Mouse (Mus musculus): ENCODE measurements around the gene Wbp4.

Gene Wbp4

DNA sequence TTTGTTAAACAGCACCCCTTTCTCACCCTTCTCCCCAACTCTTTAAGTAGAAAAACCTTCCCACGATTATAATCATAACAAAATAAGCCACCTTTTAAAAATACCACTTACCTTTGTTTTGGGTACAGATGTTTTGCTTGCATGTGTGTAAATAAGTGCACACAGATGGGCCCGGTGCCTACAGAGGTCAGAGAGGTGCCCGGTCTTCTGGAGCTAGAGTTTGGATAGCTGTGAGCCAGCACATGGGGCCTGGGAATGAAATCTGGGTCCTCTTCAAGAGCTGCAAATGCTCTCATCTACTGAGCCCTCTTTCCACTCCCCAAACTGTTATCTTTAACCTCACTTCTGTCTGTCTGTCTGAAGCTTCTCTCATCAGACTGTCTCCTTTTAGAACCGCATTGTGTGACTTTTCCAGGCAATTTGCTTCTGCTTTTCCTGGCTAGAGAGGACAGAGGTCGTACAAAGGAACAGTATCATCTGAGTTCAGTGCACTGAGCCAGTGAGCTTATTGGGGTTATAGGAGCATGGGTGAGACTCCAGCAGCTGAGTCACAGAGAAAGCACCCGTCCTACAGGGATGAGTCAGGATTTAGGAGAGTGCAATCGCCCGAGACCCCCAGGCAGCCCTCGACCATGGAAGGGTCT lies 27.5 kb upstream of the Wbp4 start:
- in situ Hi-C loops (cut with MboI, MseI): no loop called here

DNA sequence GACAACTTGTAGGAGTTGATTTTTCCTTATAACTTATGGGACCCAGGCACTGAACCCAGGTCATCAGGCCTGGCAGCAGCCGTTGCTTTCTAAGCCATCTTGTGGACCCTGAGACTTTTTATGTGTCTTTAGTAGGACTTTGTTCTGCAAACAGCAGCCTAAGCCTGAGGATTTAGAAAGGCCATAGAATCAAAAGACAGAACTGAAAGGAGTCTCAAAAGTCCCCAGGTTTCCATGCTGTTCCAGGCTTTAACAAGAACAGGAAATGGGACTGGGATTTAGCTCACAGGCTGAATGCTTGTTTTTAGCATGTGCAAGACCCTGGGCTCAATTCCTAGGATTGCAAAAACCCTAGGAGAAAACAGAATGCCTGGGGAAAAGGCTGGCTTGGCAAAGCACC lies 26.5 kb upstream of the Wbp4 start:
- in situ Hi-C loops (cut with MboI, MseI): no loop called here

DNA sequence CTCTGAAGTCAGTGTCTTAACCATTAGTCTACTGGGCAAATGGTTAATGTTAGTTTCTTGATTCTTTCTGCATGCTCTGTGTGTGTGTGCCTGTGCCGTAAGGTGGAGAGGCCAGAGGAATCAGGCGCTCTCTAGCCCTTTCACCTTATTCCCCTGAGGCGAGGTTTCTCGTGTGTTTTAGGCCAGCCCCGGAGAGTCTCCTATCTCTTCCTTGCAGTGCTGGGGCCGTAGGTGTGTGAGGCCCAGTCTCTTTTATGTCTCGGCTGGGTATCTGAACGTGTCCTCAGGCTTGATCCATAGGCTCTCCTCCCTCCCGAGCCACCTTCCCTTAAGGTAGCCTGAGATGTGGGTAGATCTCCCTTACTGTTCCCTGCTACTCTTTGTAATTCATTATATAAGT lies 24.9 kb upstream of the Wbp4 start:
- in situ Hi-C loops (cut with MboI, MseI): no loop called here

DNA sequence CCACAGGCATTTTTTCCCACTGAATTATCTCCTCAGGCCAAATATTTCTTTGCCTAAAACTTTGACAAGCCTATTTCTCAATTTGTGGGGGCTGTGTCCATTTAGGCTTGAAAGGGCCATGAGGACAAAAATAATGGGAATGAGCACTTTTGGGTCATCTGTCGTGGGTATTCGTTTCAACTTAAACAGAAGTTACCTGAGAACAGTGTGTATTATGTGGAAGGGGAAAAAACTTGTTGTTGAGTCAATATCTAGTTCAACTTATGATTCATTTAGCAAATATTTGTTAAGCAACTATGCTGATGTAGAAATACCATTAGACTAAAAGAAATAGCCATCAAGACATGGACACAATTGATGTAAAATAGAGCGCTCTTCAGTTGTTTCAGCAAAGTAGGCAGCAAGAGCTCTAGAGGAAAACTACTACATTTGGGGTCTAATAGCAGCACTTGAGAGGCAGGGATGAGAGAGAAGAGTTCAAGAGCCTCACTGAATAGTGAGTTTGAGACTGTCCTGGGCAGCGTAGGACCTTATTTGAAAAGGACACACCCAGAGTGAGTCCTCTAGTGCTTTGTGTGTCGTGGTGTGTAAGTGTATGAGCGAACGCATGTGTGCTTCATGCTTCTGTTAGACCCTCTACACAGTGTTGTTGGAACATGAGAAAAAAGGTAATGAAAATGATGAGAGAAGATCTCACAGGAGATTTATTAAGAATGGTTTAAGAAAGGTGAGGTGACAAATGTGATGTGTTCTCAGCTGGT lies 23.1 kb upstream of the Wbp4 start:
- in situ Hi-C loops (cut with MboI, MseI): no loop called here

DNA sequence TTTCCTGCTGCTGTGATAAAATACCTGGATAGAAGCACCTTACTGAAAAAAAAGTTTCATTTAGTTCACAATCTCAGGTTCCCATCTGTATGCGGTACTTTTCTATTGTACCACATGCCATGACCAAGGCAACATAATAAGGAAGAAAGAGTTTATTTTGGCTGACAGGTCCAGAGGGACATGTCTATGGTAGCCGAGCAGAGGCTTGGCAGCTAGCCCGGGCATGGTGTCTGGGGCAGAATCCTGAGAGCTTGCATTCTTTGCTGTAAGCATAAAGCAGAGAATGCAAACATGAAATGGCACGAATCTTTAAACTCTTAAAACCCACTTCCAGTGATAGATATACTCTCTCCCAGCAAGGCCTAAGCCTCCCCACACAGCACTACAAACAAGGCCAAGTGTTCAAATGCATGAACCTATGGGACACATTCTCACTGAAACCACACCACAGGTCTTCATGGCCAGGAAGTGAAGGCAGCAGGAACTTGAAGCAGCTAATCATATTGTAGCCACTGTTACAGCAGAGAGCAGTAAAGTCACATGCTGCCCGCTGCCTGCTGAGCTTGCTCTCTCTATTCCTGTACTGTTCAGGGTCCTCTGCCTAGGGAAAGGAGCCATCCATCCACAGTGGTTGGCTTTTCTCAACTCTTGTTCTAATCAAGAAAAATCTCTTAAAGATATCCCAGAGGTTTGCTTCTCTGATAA lies 22.2 kb upstream of the Wbp4 start:
- in situ Hi-C loops (cut with MboI, MseI): no loop called here

DNA sequence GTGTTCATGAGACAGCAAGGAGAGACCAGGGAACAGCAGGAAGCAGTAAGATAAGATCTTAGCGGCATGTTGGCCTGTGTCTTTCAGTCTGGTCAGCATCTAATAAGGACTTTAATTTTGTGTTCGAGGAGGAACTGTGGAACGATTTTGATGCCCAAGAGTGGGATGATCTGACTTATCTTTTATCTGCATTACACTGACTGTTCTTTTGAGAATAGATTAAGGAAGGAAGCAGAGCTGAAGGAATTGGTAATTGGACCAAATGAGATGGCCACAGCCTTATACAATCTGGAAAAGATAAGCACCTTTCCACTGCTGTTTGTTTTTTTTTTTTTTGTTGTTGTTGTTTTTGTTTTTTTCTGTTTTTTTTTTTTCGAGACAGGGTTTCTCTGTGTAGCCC lies 19.4 kb upstream of the Wbp4 start:
- in situ Hi-C loops (cut with MboI, MseI): no loop called here

DNA sequence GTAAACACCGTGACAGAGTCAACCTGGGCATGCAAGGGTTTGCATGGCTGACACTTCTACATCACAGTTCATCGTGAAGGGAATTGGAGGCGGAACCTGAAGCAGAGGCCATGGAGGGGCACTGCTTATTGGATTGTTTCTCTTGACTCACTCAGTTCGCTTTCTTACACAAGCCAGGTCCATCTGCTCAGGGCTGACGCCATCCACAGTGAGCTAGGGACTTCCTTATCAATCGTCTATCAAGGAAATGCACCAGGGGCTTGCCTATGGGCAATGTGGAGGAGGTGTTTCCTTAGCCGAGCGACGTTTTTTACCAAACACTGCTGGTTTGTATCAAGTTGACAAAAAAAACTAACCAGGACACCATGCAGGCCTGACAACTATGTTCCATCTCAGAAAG lies 18.0 kb upstream of the Wbp4 start:
- in situ Hi-C loops (cut with MboI, MseI): no loop called here

DNA sequence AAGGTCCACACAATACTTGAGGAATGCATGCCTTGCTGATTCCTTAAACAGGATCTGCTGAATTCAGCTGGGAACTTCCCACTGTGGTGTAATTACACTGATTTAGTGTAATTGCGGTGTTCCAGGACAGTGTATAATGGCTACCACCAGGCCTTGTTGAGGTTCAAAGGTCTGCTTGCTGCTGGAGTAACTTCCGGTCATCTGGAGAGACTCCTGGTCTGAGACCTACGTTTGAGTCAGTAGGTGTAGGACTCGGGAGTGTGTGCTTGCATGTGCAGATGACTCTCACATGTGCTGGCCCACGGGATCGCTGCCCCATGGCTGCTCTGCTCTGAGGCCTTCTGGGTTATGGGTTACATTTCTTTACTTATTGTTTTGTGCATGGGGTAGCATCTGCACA lies 13.0 kb upstream of the Wbp4 start:
- in situ Hi-C loops (cut with MboI, MseI): no loop called here

DNA sequence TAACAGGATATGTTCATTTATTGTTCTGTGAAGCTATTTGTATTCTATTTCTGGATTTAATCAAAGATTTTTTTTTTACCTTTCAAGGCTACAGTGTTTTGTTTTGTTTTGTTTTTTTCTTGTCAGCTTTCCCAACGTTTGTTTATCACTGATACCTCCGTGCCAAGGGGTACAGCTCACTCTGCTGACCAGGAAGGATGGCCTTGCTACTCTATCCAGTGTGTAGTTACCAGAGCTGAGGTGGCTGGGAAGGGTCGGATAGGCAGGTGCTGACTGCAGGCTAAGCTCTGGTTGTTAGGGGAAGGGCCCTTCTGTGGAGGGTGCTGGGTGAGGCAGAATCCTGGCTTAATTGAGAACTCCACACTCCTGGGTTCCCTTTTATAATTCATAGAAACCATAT lies 8.9 kb upstream of the Wbp4 start:
- in situ Hi-C loops (cut with MboI, MseI): no loop called here

DNA sequence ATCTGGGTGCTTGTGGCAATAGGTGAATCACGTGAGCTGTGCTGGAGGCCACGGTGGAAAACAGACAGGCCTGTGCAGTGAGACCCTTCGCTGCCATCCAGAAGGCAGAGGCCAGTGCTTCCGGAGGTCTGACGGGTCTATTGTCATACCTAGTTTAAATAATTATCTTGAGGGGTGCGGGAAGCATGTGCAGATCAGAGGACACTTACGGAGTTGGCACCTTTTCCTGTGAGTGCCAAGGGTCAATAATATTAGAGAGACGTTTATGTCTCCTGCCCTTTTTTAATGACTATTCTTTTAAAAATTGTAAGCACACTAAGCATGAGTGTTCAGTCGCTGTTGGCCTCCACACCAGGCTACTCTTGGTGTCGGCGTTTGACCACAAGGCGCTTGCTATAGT lies 7.8 kb upstream of the Wbp4 start:
- in situ Hi-C loops (cut with MboI, MseI): loop anchor here in 1 of 2 experiments (5.0 kb wide), 1 partner anchor 83 kb away; no protein-coding TSS in a partner anchor

DNA sequence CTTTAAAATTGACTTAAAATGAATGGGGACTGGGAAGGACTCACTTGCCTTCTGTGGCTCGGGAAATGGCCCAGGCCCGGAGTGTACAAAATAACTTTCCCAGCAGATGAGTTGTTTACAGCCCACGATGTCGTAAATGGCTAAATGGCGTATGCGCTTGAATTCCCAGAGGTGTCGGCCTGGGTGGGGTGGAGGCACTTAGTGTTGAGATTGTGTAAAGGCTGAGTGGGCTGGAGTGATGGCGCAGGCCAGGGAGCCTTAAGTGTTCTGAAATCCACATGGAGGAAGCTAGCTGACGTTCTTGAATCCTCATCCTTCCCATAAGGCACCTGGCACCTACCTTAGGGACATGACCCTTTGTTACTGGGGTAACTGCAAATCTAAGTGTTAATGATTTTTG lies 7.2 kb upstream of the Wbp4 start:
- in situ Hi-C loops (cut with MboI, MseI): loop anchor here in 1 of 2 experiments (5.0 kb wide), 1 partner anchor 84 kb away; no protein-coding TSS in a partner anchor

DNA sequence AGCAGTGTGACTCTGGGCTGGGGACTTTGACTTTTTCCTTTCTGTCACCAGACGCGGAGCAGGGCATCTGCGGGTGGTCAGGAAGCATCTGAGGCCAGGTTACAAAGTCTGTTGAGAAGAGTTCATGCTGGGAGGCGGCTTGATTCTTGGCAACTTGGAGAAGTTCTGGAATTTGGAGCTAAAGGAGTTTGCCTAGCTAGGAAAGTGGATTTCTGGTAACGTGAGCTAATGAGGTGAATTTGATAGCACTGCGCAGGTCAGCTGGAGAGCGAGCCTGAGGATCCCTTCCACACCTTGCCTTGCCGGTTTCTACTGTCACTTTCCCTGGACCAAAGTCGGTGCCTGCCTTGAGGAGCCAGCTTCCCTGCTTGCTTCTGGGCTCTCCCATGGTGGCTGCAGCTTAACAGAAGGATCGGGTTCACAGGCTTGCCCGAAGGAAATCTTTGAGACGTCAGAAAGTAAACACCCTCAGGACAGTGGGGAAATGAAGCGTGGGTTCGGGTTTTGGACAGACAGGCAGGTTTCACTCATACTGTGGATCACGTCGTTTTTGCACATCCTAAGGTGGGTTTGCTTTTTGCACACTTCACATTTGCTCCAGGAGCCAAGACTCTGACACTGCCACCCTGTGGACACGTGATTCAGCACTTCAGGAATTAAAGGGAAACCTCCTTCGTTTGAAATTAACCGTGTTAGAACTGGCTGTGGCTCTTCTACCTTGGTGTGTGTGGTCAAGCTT lies 5.8 kb upstream of the Wbp4 start:
- in situ Hi-C loops (cut with MboI, MseI): loop anchor here in 1 of 2 experiments (5.0 kb wide), 1 partner anchor 85 kb away; no protein-coding TSS in a partner anchor

DNA sequence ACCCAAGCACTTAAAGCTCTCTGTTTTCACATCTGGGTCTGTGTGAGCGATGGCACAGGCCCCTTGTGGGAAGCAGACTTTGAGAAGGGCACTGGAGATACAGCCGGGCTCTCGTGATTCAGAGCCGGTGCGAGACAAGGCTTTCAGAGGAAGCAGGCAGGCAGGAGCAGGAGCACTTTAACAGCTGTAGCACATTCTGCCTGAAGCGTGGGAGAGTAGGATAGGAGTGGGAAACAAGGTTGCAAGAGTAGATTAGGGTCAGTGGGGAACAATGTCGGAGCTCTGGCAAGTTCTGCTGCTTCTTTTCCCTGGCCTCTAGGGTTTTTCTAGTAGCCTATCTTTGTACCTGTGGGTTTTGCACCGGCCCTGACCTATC lies 5.3 kb upstream of the Wbp4 start:
- in situ Hi-C loops (cut with MboI, MseI): loop anchor here in 1 of 2 experiments (5.0 kb wide), 1 partner anchor 86 kb away; no protein-coding TSS in a partner anchor

DNA sequence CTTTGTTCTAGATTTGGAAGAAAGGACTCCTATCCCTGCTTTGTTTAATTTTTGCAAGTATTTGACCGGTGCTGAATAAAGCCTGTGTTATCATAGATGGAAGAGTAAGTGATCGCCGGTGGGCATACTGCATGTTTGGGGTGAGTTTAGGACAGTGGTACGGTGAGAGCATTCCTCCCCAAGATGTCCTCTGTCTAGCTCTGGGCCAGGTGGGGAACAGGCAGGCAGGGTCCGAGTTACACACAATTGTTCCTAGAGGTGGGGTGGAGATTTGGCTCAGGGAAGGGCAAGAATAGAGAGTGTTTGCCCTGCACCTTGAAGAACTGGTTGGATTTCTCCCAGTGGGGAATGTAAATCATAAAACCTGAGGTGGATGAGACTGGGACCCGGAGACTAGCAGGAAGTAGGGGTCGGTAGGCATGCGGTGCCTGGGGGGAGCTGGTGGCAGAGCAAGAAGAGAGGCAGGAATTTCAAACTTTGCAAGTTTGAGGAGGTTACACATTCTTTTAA lies 2.3 kb upstream of the Wbp4 start:
- in situ Hi-C loops (cut with MboI, MseI): loop anchor here in 1 of 2 experiments (5.0 kb wide), 1 partner anchor 91 kb away; the partner anchor contains the start of gene Naa16

DNA sequence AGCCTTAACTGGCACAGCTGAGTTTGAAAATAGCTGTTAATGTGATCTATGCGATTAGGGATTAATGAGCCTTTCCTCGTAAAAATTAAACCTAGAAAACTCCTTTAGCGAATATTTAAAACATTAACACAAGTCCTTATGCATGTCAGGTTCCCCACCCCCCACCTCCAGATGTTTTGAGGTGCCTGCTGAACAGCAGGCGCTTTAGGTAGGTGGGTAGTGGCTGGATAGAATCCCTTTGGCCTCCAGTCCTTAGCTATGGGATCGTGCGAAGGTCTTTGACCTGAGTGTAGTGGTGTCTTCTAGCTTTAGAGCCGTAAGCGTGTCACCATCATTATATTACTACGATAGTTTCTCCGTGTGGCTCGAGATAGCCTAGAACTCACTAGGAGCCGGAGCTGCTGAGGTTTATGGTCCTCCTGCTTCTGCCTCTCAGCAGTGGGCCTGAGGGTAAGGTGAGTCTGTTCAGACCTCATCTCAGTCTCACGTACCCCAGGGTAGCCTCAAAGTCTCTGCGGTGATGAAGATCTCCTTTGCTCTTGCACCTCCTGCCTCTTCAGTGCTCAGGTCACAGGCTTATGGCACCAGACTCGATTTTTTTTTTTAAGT lies 1.5 kb upstream of the Wbp4 start:
- in situ Hi-C loops (cut with MboI, MseI): loop anchor here in 1 of 2 experiments (5.0 kb wide), 1 partner anchor 91 kb away; the partner anchor contains the start of gene Naa16

DNA sequence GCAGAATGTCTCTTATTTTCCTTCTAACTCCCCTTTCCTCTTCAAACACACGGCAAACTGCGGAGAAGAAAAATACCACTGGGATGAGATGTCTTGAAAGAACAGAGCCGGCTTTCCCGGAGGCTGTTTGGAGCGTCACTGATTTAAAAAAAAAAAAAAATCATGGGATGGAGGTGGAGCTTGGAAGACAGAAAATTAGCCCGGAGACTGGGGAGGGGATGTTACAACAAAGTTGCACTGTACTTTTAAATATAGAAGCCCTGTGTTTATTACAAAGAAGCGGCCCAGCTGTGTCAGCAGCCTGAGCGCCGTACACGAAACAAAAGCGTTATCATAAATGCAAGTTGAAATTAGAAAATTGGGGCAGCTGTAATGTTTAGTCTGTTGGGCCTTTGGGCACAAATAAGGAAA lies 936 bp upstream of the Wbp4 start:
- in situ Hi-C loops (cut with MboI, MseI): loop anchor here in 1 of 2 experiments (5.0 kb wide), 1 partner anchor 90 kb away; the partner anchor contains the start of gene Naa16

DNA sequence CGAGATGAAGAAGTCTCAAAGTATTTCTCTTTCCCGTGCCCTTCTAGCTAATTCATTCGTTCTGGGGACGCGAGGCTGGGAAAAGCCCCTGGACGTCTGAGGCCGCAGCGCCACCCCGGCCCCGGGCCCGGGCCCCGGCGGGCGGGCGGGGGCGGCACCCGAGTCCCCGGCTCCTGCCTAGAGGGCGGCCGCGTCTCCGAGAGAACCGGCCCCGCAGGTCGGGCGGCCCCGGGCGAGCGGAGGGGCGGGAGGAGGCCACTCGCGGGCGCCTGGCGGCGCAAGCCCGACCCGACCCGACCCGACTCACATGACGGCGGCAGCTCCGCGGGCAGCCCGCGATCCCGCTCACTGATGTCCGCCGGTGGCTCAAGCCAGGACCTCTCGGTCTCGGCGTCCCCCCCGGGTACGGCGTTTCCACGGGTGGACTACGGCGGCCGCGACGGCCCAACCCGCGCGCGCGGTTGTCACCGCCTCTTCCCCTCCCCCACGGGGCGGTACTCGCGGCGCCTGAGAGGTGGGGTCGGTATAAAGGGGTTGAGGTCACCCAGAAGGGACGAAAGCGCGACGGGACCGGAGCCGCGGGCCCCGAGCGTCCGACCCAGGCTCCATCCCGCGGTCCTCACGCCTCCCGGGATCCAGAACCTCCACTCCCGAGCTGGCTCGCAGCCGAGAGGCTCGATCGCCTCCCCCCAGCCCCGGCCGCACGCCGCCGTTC lies 539 bp downstream of the Wbp4 start, which contains the start of gene Elf1:
Gene Elf1, plus strand, starts transcription at position 571 of the 715 bp plus-strand sequence.
- in situ Hi-C loops (cut with MboI, MseI): loop anchor here in 1 of 2 experiments (5.0 kb wide), 1 partner anchor 88 kb away; the partner anchor contains the start of gene Naa16

DNA sequence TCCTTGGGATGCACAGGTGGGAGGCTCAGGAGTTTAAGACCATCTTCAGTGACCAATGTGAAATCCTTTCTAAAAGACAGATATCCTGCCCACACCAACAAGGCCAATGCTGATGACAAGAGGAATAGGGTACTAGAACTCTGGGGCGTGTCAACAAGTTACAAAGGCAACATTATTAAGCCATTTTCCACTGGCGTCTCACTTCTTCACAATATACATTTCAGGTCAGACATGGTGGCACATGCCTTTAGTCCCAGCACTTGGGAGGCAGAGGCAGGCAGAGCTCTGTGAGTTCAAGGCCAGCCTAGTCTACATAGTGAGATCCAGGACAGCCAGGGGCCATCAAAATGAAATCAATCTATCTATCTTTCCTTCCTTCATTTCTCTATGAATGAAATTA lies 7.9 kb downstream of the Wbp4 start:
- in situ Hi-C loops (cut with MboI, MseI): no loop called here

DNA sequence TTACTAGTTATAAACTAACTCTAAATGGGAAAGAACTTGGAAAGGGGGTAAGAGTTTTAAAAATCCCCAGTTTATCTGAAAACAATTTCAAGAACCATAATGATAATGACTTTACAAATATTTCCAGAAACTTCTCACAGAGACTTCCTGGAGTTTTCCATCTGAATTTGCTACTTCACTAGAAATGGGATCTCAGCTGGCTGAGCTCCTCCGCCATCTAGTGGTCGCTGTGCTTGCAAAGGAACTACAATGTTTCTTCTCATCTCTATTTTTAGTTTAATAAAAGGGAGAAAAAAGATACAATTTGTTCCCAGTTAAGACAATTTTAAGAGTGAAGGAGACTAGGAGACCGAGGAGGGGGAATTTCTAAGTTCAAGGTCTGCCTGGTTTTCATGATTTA lies 13.7 kb downstream of the Wbp4 start:
- in situ Hi-C loops (cut with MboI, MseI): no loop called here

DNA sequence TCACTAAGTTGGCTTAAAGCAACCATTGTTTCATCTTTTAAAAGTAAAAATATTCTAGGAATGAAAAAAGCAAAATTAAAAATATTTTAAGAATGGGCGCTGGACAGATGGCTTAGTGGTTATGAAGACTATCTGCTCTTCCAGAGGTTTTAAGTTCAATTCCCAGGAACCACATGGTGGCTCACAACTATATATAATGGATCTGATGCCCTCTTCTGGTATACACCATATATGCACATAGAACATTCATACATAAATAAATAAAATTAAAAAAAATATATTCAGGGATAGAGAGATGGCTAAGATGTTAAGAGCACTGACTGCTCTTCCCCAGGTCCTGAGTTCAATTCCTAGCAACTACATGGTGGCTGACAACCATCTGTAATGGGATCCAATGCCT lies 15.7 kb downstream of the Wbp4 start:
- in situ Hi-C loops (cut with MboI, MseI): no loop called here
